Mouse (Mus musculus) midbrain, embryonic 13.5 days (tissue): ENCODE measurements at regions not wholly inside any gene's neighbourhood (a gene's known extent, or its start where the extent isn't known, plus 50 kb on each side); places are given as distances from the start of the nearest gene placed in this dataset.

ENCODE experiments used
- ATAC-seq: fragments of 200-750 bp; cut with Nextera tagmentation; 2 replicates; pipeline ENCODE4 v1.8.0; 2017; ENCODE audit warnings: mild to moderate bottlenecking, moderate TSS enrichment, moderate library complexity
- H3K27ac ChIP-seq: fragments of 300-500 bp; sonication (generic); 2 replicates; pipeline ENCODE4 v1.5.1; 2015; ENCODE audit warnings: inconsistent platforms, mild to moderate bottlenecking, moderate library complexity
- H3K27me3 ChIP-seq: fragments of 300-500 bp; sonication (generic); 2 replicates; pipeline ENCODE4 v1.6.1; 2015; ENCODE audit warnings: mild to moderate bottlenecking, inconsistent platforms
- H3K36me3 ChIP-seq: fragments of 300-500 bp; sonication (generic); 2 replicates; pipeline ENCODE4 v1.6.1; 2015; ENCODE audit warnings: mild to moderate bottlenecking, inconsistent platforms
- H3K4me1 ChIP-seq: fragments of 300-500 bp; sonication (generic); replicated peaks from 2 replicates; pipeline ENCODE4 v1.6.1; 2015; ENCODE audit warnings: inconsistent platforms
- H3K4me2 ChIP-seq: fragments of 300-500 bp; sonication (generic); replicated peaks from 2 replicates; pipeline ENCODE4 v1.6.1; 2015; ENCODE audit warnings: moderate library complexity, mild to moderate bottlenecking, inconsistent platforms
- H3K4me3 ChIP-seq: fragments of 300-500 bp; sonication (generic); replicated peaks from 2 replicates; pipeline ENCODE4 v1.5.1; 2015; ENCODE audit warnings: mild to moderate bottlenecking, inconsistent platforms
- H3K9ac ChIP-seq: fragments of 300-500 bp; sonication (generic); replicated peaks from 2 replicates; pipeline ENCODE4 v1.6.1; 2015; ENCODE audit warnings: mild to moderate bottlenecking, inconsistent platforms
- H3K9me3 ChIP-seq: fragments of 300-500 bp; sonication (generic); 2 replicates; pipeline ENCODE4 v1.6.1; 2016; ENCODE audit warnings: mild to moderate bottlenecking, inconsistent platforms
- WGBS: fragments of 180-500 bp; shearing (Covaris S2); methylation state at CpG from one replicate; pipeline ENCODE4 v1.1.7; 2015; 5-methylcytosine and 5-hydroxymethylcytosine counted together

- Histone ChIP-seq H3K27ac (no peak overlapping the region), H3K4me3 (no peak overlapping the region), H3K27me3 (no peaks in the 10 kb centered on the region), H3K9me3 (no peaks in the 10 kb centered on the region), H3K9ac (no peak overlapping the region), H3K4me1 (no peaks in the 10 kb centered on the region), H3K4me2 (no peak overlapping the region), H3K36me3 (no peaks in the 10 kb centered on the region)
- ATAC-seq, result no peak
- WGBS, result 93% methylated on average over 1 of the region's 1 CpGs
Measured at GRCm38 (mm10) chr2:9717904-9718303, 163.1 kb upstream of the 4930412O13Rik start.

DNA sequence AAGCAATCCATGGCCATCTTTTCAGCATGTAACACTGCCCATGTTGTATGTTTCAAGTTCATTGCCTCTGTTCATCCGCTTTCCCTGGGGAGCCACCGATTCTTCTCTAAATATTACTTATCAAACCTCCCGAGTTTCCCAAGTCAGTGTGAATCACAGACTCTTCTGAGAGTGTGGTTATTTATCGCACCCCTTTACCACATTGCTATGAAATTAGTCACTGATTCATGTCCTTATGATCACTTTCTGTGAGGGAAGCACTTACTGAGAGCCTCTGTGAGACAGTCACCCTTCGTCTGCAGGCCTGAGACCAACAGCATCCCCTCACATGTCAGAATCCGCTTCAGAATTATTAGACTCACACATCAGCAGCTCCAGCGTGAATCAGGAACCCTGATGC, 147.8 kb upstream of the 4930412O13Rik start:
- Histone ChIP-seq H3K4me3 (no peak overlapping the region), H3K4me2 (no peak overlapping the region), H3K36me3 (no peaks in the 10 kb centered on the region), H3K9me3 (no peaks in the 10 kb centered on the region), H3K4me1 (no peaks in the 10 kb centered on the region), H3K27ac (no peak overlapping the region), H3K9ac (no peak overlapping the region), H3K27me3 (no peaks in the 10 kb centered on the region)
- 89% methylated on average over 7 of the region's 7 CpGs for WGBS
- ATAC-seq, result no peak

DNA sequence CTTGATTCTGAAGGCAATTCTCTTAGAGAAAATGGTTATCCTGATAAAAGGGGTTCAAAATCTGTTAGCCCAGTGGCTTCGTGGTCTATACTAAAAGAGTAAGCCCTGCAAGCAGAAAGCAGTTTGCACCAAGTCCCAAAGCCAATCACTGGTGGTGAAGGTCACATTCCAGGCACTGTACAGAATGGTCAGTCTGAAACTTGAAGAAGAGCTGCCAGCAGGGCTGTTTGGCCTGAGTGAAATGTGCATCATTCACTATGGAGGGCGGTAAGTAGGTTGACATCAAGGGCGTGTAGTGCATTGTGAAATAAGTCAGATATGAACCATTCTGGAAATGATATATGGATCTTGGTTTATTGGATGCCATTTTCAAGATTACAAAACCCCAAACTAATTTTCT, 136.9 kb upstream of the 4930412O13Rik start:
- Histone ChIP-seq H3K27ac (no peak overlapping the region), H3K9me3 (no peaks in the 10 kb centered on the region), H3K27me3 (no peaks in the 10 kb centered on the region), H3K36me3 (no peaks in the 10 kb centered on the region), H3K4me2 (no peak overlapping the region), H3K4me1 (no peaks in the 10 kb centered on the region), H3K4me3 (no peak overlapping the region), H3K9ac (no peak overlapping the region)
- ATAC-seq, result no peak
- WGBS, result 89% methylated on average over 3 of the region's 3 CpGs

GRCm38 (mm10) chr2:9749829-9750788, 130.9 kb upstream of the 4930412O13Rik start:
- WGBS, result 35% methylated on average over 11 of the region's 11 CpGs
- Histone ChIP-seq H3K4me3 (no peak overlapping the region), H3K4me1 (no peaks in the 10 kb centered on the region), H3K9me3 (no peaks in the 10 kb centered on the region), H3K27ac (no peak overlapping the region), H3K27me3 (no peaks in the 10 kb centered on the region), H3K9ac (no peak overlapping the region), H3K4me2 (no peak overlapping the region), H3K36me3 (no peaks in the 10 kb centered on the region)
- no peak for ATAC-seq

DNA sequence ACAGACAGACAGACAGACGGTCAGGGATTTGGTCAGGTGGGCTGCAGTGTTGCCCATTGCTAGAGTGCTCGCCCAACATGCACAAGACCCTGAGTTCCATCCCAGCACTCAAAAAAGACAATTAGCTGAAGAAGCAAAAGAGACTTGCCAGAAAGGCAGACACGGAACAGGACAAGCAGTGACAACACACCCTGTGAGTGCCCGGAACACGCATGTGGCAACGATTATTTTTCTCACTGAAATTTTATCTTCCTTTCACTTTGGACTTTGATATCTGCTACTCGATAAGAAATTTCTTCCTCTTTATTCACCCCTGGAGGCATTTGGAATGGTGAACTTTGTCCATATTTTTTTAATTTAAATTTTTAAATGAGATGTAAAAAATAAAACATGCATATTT, 127.4 kb upstream of the 4930412O13Rik start:
- Histone ChIP-seq H3K9ac (no peak overlapping the region), H3K4me3 (no peak overlapping the region), H3K36me3 (no peaks in the 10 kb centered on the region), H3K27me3 (no peaks in the 10 kb centered on the region), H3K9me3 (no peaks in the 10 kb centered on the region), H3K27ac (no peak overlapping the region), H3K4me1 (no peaks in the 10 kb centered on the region), H3K4me2 (no peak overlapping the region)
- no peak for ATAC-seq
- WGBS, result 94% methylated on average over 7 of the region's 7 CpGs

DNA sequence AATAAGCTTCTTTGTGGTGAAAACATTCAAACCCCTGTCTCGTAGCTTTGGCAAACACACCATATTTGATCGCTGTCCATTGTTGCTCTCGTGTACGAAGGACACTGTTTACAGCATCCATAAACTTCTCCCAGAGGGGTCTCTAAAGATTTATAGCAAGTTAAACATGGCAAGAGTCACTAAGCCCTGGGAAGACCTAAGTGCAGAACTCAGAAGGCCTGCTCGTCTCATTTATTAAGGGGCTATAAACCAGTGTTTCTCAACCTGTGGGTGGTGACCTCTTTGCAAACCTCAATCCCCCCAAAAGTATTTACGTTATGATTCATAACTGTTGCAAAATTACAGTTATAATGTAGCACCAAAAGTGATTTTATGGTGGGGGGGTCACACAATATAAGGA, 126.9 kb upstream of the 4930412O13Rik start:
- 88% methylated on average over 6 of the region's 6 CpGs for WGBS
- H3K4me3 ChIP-seq, result no peak overlapping the region
- ATAC-seq, result no peak
- H3K9ac ChIP-seq, result no peak overlapping the region
- no peaks in the 10 kb centered on the region for H3K9me3 ChIP-seq
- H3K4me2 ChIP-seq, result no peak overlapping the region
- no peaks in the 10 kb centered on the region for H3K27me3 ChIP-seq
- no peak overlapping the region for H3K27ac ChIP-seq
- no peaks in the 10 kb centered on the region for H3K4me1 ChIP-seq
- H3K36me3 ChIP-seq, result no peaks in the 10 kb centered on the region

- no peaks in the 10 kb centered on the region for H3K36me3 ChIP-seq
- 78% methylated on average over 5 of the region's 5 CpGs for WGBS
Measured at GRCm38 (mm10) chr2:9757770-9758420, 123.2 kb upstream of the 4930412O13Rik start.

GRCm38 (mm10) chr2:9758983-9759382, 122.1 kb upstream of the 4930412O13Rik start:
- Histone ChIP-seq H3K4me3 (no peak overlapping the region), H3K27ac (no peak overlapping the region), H3K4me2 (no peak overlapping the region), H3K4me1 (no peaks in the 10 kb centered on the region), H3K36me3 (no peaks in the 10 kb centered on the region), H3K27me3 (no peaks in the 10 kb centered on the region), H3K9me3 (no peaks in the 10 kb centered on the region), H3K9ac (no peak overlapping the region)
- WGBS, result 91% methylated on average over 7 of the region's 7 CpGs
- no peak for ATAC-seq

More at GRCm38 (mm10) chr2:9757770-9758420, 123.2 kb upstream of the 4930412O13Rik start:
- H3K4me3 ChIP-seq, result no peak overlapping the region
- H3K4me1 ChIP-seq, result no peaks in the 10 kb centered on the region
- no peak overlapping the region for H3K9ac ChIP-seq
- no peak overlapping the region for H3K4me2 ChIP-seq
- H3K27me3 ChIP-seq, result no peaks in the 10 kb centered on the region
- no peaks in the 10 kb centered on the region for H3K9me3 ChIP-seq
- no peak for ATAC-seq
- H3K27ac ChIP-seq, result no peak overlapping the region

DNA sequence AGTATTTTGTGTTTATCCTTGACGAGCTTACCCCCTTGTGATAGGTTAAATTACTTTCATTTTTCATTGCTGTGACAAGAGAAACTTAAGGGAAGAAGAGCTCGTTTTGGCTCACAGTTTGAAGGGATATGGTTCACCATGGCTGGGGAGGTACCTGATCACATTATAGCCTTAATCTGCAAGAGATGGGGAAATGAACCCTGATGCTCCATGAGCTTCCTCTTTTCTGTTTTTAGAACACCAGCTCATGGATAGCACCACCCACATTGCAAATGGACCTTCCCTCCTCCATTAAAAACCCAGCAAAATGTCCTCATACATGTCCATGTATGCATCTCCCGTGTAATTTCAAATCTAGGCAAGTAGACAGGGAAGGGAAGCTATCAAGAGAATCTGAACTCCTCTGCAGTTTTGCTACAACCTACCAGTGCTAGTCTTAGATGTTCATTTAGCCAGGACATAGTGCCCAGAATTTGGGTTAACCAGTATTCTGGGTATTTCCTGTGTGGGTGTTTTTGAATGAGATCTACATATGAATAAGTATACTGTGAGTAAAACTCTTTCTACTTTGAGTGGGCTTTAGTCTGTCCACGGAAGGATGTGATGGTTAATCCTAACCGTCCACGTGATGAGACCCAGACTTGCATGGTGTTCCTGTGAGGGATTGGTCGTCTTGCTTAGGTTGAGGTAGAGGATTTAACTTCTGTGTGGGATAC, 121.5 kb upstream of the 4930412O13Rik start:
- Histone ChIP-seq H3K27me3 (no peaks in the 10 kb centered on the region), H3K4me2 (no peak overlapping the region), H3K4me3 (no peak overlapping the region), H3K27ac (no peak overlapping the region), H3K9ac (no peak overlapping the region), H3K4me1 (no peaks in the 10 kb centered on the region), H3K36me3 (no peaks in the 10 kb centered on the region), H3K9me3 (no peaks in the 10 kb centered on the region)
- ATAC-seq, result no peak
- 83% methylated on average over 7 of the region's 7 CpGs for WGBS

GRCm38 (mm10) chr2:9780159-9780558, 100.9 kb upstream of the 4930412O13Rik start:
- no peak overlapping the region for H3K9ac ChIP-seq
- no peak overlapping the region for H3K4me2 ChIP-seq
- H3K27ac ChIP-seq, result no peak overlapping the region
- 69% methylated on average over 2 of the region's 2 CpGs for WGBS
- no peaks in the 10 kb centered on the region for H3K9me3 ChIP-seq
- no peak overlapping the region for H3K4me3 ChIP-seq
- no peaks in the 10 kb centered on the region for H3K4me1 ChIP-seq
- no peak for ATAC-seq
- no peaks in the 10 kb centered on the region for H3K36me3 ChIP-seq
- no peaks in the 10 kb centered on the region for H3K27me3 ChIP-seq

DNA sequence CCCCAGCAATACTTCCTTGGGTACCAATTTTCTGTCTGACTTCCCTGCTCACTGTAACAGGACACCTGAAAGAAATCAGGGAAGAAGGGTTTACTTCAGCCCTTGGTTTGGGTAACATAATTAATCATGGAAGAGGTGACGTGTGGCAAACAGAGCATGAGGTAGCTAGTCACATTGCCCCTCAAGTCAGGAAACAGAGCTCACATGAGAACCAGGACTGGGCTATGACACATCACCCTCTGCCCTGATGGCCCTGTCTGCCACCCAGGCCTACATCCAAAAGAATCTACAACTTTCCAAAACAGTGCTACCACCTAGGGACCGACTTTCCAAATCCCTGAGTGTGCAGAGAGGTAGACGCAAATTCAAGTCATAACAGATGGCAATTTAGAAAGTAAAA, 98.4 kb upstream of the 4930412O13Rik start:
- no peak overlapping the region for H3K9ac ChIP-seq
- no peaks in the 10 kb centered on the region for H3K27me3 ChIP-seq
- no peaks in the 10 kb centered on the region for H3K4me1 ChIP-seq
- WGBS, result 86% methylated on average over 3 of the region's 3 CpGs
- ATAC-seq, result no peak
- H3K4me3 ChIP-seq, result no peak overlapping the region
- no peak overlapping the region for H3K27ac ChIP-seq
- no peaks in the 10 kb centered on the region for H3K36me3 ChIP-seq
- H3K4me2 ChIP-seq, result no peak overlapping the region
- H3K9me3 ChIP-seq, result no peaks in the 10 kb centered on the region

DNA sequence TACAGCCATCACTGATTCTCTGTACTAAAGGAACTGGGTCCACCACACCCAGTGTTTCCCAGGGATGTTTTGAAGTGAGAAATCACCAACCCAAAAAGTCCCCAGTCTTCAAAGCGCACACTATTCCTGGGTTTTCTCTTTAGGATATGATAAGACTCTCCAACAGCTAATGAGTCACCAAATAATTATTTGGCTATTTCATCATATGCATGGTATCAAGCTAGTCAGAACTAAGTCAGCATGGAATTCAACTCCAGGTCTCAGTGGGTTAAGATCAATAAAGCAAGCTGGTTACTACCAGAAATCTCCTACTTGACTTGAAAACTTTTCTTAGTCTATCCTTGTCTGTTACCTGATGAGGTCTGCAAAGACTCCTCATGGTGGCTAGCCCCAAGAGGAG, 89.1 kb upstream of the 4930412O13Rik start:
- no peaks in the 10 kb centered on the region for H3K4me1 ChIP-seq
- no peaks in the 10 kb centered on the region for H3K27me3 ChIP-seq
- H3K4me2 ChIP-seq, result no peak overlapping the region
- H3K27ac ChIP-seq, result no peak overlapping the region
- WGBS, result 90% methylated on average over 1 of the region's 1 CpGs
- H3K9me3 ChIP-seq, result no peaks in the 10 kb centered on the region
- H3K9ac ChIP-seq, result no peak overlapping the region
- no peak for ATAC-seq
- H3K36me3 ChIP-seq, result no peaks in the 10 kb centered on the region
- no peak overlapping the region for H3K4me3 ChIP-seq
